Mouse (Mus musculus) forebrain, embryonic 16.5 days (tissue): ENCODE data around the gene Jag2. TPM values are rescaled to one million over a fixed set of nuclear protein-coding genes. Genes with fewer than 3 reads are reported as not detected.
A peak's percentile ranks its signal among the peaks of the same experiment; 100 is the strongest.

Experiments
- ATAC-seq: fragments of 200-750 bp; cut with Nextera tagmentation; 2 replicates; pipeline ENCODE4 v1.8.0; 2017; ENCODE audit warnings: mild to moderate bottlenecking, moderate library complexity
- H3K27ac ChIP-seq: fragments of 300-500 bp; sonication (generic); 2 replicates; pipeline ENCODE4 v1.5.1; 2014; ENCODE audit warnings: low read length, control low read depth
- H3K27me3 ChIP-seq: fragments of 300-500 bp; sonication (generic); replicated peaks from 2 replicates; pipeline ENCODE4 v1.6.1; 2014; ENCODE audit warnings: low read length; ENCODE audit not compliant: control insufficient read depth, insufficient read depth
- H3K36me3 ChIP-seq: fragments of 300-500 bp; sonication (generic); 2 replicates; pipeline ENCODE4 v1.6.1; 2014; ENCODE audit not compliant: control insufficient read depth, insufficient read depth
- H3K4me1 ChIP-seq: fragments of 300-500 bp; sonication (generic); replicated peaks from 2 replicates; pipeline ENCODE4 v1.6.1; 2014; ENCODE audit warnings: low read length; ENCODE audit not compliant: control insufficient read depth, insufficient read depth
- H3K4me2 ChIP-seq: fragments of 300-500 bp; sonication (generic); 2 replicates; pipeline ENCODE4 v1.6.1; 2014; ENCODE audit warnings: mild to moderate bottlenecking, low read length, control low read depth
- H3K4me3 ChIP-seq: fragments of 300-500 bp; sonication (generic); replicated peaks from 2 replicates; pipeline ENCODE4 v1.5.1; 2014; ENCODE audit warnings: mild to moderate bottlenecking, low read length, control low read depth
- H3K9ac ChIP-seq: fragments of 300-500 bp; sonication (generic); replicated peaks from 2 replicates; pipeline ENCODE4 v1.6.1; 2014; ENCODE audit warnings: low read depth, low read length, control low read depth
- H3K9me3 ChIP-seq: fragments of 300-500 bp; sonication (generic); 2 replicates; pipeline ENCODE4 v1.6.1; 2016; ENCODE audit warnings: low read length; ENCODE audit not compliant: control insufficient read depth
- WGBS: fragments of 180-500 bp; shearing (Covaris S2); extraction: QIAGEN DNeasy Blood & Tissue Kit; methylation state at CpG from one replicate; pipeline ENCODE4 v1.1.7; 2014; 5-methylcytosine and 5-hydroxymethylcytosine counted together
- polyA plus RNA-seq: library from polyadenylated mRNA; unstranded; fragments of >200 nt; fragmentation: Nextera tagmentation; extraction: Ambion mirVana; gene quantifications from 2 replicates; pipeline ENCODE4 v1.2.1, GENCODE M21; 2015

Jag2 gene
- polyA plus RNA-seq, 1 experiment from 2014 or later, result 10.7 TPM

DNA sequence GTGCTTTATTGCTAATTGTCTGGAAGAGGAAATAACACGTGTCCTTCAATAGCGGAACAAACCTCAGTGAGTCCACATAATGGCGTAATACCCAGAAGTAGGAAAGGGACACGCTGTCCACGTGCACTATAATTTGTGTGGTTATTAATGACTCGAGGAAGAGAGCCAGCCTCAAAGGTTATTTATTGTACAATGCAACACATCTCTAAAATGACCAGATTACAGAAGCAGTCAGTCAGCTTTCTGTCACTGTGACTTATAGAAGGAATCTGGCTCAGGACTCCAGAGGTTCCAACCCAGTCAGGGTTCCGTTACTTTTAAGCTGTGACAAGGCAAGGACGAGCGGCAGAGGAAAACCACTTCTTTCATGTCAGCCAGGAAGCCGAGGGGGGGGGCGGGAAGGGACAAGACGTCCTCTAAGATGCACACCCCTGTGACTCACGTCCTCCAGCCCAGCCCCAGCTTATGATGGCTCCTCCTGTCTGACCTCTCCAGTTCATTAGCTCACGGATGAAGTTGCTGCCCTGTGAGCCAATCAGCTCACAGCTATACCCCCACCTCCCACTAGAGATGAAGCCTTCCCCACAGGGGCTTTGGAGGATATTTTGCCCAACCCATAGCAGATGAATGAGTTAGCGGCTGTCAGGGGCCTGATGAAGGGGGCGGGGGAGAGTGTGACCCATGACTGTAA, 31.9 kb downstream of the Jag2 start:
- H3K4me1 ChIP-seq, result peaks cover 6% of the 10 kb centered on the region; the same call in 1 of the 2 replicates
- no peak for ATAC-seq
- no peak overlapping the region for H3K4me2 ChIP-seq
- H3K4me3 ChIP-seq, result no peak overlapping the region
- no peaks in the 10 kb centered on the region for H3K27me3 ChIP-seq
- H3K9ac ChIP-seq, result no peak overlapping the region
- WGBS, result 39% methylated on average over 16 of the region's 16 CpGs
- no peaks in the 10 kb centered on the region for H3K9me3 ChIP-seq
- no peak overlapping the region for H3K27ac ChIP-seq
- no peaks in the 10 kb centered on the region for H3K36me3 ChIP-seq

DNA sequence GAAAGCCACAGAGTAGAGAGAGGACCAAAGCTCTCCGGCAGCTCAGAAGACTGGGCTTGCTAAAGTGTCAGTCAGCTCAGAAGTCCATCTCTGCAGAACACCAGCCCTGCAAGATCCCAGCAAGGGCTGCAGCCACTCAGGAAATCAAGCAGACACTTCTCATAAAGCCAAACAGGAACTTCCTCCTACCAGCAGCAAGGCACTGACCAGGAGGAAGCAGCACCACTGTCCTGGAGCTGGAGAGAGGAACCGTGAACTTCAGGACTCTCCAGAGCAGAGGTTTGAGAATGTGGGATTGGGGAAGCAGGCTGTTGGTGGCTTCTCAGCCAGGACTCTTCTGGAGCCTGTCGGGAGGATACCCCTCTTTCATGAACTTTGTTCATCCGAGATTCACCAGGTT, 34.6 kb downstream of the Jag2 start:
- Histone ChIP-seq H3K36me3 (no peaks in the 10 kb centered on the region), H3K9ac (no peak overlapping the region), H3K4me1 (peaks cover 6% of the 10 kb centered on the region; the same call in 1 of the 2 replicates), H3K9me3 (no peaks in the 10 kb centered on the region), H3K27ac (no peak overlapping the region), H3K4me2 (no peak overlapping the region), H3K4me3 (no peak overlapping the region), H3K27me3 (no peaks in the 10 kb centered on the region)
- 73% methylated on average over 4 of the region's 4 CpGs for WGBS
- no peak for ATAC-seq

- no peak overlapping the region for H3K4me2 ChIP-seq
- 70% methylated on average over 11 of the region's 11 CpGs for WGBS
- no peak for ATAC-seq
- no peaks in the 10 kb centered on the region for H3K27me3 ChIP-seq
- H3K4me1 ChIP-seq, result peaks cover 6% of the 10 kb centered on the region; the same call in 1 of the 2 replicates
- no peaks in the 10 kb centered on the region for H3K36me3 ChIP-seq
- no peaks in the 10 kb centered on the region for H3K9me3 ChIP-seq
- no peak overlapping the region for H3K9ac ChIP-seq
- no peak overlapping the region for H3K27ac ChIP-seq
- no peak overlapping the region for H3K4me3 ChIP-seq
Observed at GRCm38 (mm10) chr12:112894303-112894884, 35.2 kb downstream of the Jag2 start.

GRCm38 (mm10) chr12:112885465-112885864, 44.1 kb downstream of the Jag2 start:
- H3K4me1 ChIP-seq, result no peaks in the 10 kb centered on the region
- no peak overlapping the region for H3K9ac ChIP-seq
- H3K27me3 ChIP-seq, result no peaks in the 10 kb centered on the region
- WGBS, result 58% methylated on average over 7 of the region's 7 CpGs
- no peaks in the 10 kb centered on the region for H3K9me3 ChIP-seq
- ATAC-seq, result no peak
- H3K36me3 ChIP-seq, result no peaks in the 10 kb centered on the region
- no peak overlapping the region for H3K27ac ChIP-seq
- no peak overlapping the region for H3K4me3 ChIP-seq
- no peak overlapping the region for H3K4me2 ChIP-seq

- 60% methylated on average over 6 of the region's 6 CpGs for WGBS
- no peak overlapping the region for H3K27ac ChIP-seq
- no peak for ATAC-seq
- peaks cover 8% of the 10 kb centered on the region for H3K4me1 ChIP-seq
- no peaks in the 10 kb centered on the region for H3K36me3 ChIP-seq
- no peak overlapping the region for H3K4me3 ChIP-seq
- H3K9me3 ChIP-seq, result no peaks in the 10 kb centered on the region
- H3K27me3 ChIP-seq, result peaks cover 28% of the 10 kb centered on the region
- no peak overlapping the region for H3K4me2 ChIP-seq
- H3K9ac ChIP-seq, result no peak overlapping the region
Observed at GRCm38 (mm10) chr12:112881301-112881815, 48.2 kb downstream of the Jag2 start.

- H3K36me3 ChIP-seq, result no peaks in the 10 kb centered on the region
- H3K27ac ChIP-seq, result no peak overlapping the region
- peaks cover 35% of the 10 kb centered on the region for H3K27me3 ChIP-seq
- H3K9me3 ChIP-seq, result no peaks in the 10 kb centered on the region
- ATAC-seq, result no peak
- H3K9ac ChIP-seq, result no peak overlapping the region
- peaks cover 13% of the 10 kb centered on the region for H3K4me1 ChIP-seq
- H3K4me3 ChIP-seq, result no peak overlapping the region
- no peak overlapping the region for H3K4me2 ChIP-seq
- 79% methylated on average over 4 of the region's 4 CpGs for WGBS
Observed at GRCm38 (mm10) chr12:112880661-112881060, 48.9 kb downstream of the Jag2 start.

DNA sequence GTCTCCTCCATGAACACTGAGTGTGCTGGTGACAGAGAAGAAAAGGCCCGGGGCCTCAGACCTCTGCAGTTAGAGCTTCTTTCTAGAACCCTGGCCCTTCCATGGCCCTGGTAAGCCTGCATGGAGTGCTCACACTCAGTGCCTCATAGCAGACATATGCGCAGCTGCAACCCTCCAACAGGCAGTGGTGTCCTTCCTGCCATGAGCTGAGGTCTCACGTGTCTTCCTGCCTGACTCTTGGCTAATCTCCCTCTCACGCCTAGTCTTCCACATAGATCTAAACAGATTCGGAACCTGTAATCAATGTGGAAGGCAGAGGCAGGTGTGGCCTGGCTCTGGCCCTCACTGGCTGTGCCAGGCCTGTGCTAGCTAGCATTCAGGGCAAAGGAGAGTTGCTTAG, 49.8 kb downstream of the Jag2 start:
- Histone ChIP-seq H3K36me3 (no peaks in the 10 kb centered on the region), H3K27ac (no peak overlapping the region), H3K27me3 (peaks cover 45% of the 10 kb centered on the region), H3K4me2 (no peak overlapping the region), H3K4me1 (peaks cover 13% of the 10 kb centered on the region), H3K9me3 (no peaks in the 10 kb centered on the region), H3K4me3 (no peak overlapping the region), H3K9ac (no peak overlapping the region)
- no peak for ATAC-seq
- WGBS, result 88% methylated on average over 5 of the region's 5 CpGs

GRCm38 (mm10) chr12:112877607-112878020, 52.0 kb downstream of the Jag2 start:
- ATAC-seq, result 0 out of 2 replicates have a peak, but pooled peaks have one; percentile 26
- under 1% methylated on average over 35 of the region's 37 CpGs for WGBS
- Histone ChIP-seq H3K27ac (no peak overlapping the region), H3K27me3 (peaks cover 53% of the 10 kb centered on the region), H3K9me3 (no peaks in the 10 kb centered on the region), H3K36me3 (no peaks in the 10 kb centered on the region), H3K4me3 (peak overlapping the region; percentile 37), H3K9ac (peak overlapping the region; percentile 48), H3K4me2 (peak overlapping the region; percentile 54), H3K4me1 (peaks cover 16% of the 10 kb centered on the region)

DNA sequence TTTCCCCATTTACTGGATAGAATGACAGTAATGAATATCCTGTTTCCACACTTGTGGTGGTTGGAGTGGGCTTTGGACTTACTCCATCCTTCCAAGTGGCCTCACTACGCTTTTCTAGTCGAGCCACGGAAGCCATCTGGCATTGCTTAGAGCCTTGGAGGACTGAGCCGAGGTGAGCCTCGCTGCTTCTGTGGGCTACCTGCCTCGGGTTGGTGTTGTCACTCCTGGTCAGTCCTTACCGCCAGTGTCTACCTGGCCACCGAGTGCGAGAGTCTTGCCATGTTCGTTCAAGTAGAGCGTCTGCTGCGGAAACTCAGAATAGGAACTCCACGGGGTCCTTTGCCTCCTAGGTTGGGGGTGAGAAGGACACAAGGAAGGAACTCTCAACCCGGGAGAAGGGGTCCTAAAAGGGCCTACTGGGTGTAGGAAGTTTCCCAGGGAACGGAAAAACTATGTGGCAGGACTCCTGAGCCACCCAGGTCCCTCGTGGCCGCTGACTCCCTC, 52.5 kb downstream of the Jag2 start:
- Histone ChIP-seq H3K4me1 (peaks cover 16% of the 10 kb centered on the region), H3K27me3 (peaks cover 53% of the 10 kb centered on the region), H3K36me3 (no peaks in the 10 kb centered on the region), H3K4me2 (peak overlapping the region; percentile 54), H3K9ac (no peak overlapping the region; the same call in 1 of the 2 replicates), H3K4me3 (peak overlapping the region; percentile 37), H3K27ac (no peak overlapping the region), H3K9me3 (no peaks in the 10 kb centered on the region)
- WGBS, result 8% methylated on average over 17 of the region's 17 CpGs
- no peak for ATAC-seq
